Mouse (Mus musculus) heart, embryonic 11.5 days (tissue): ENCODE results near the gene Rpgrip1. TPM values are rescaled to one million over a fixed set of nuclear protein-coding genes. Genes with fewer than 3 reads are reported as not detected.

ENCODE experiments used
- ATAC-seq: fragments of 200-750 bp; cut with Nextera tagmentation; replicated peaks from 2 replicates; pipeline ENCODE4 v1.8.0; 2017; ENCODE audit warnings: moderate library complexity; ENCODE audit not compliant: insufficient number of reproducible peaks, low FRiP score, low TSS enrichment
- H3K27ac ChIP-seq: fragments of 300-500 bp; sonication (generic); 2 replicates; pipeline ENCODE4 v1.5.1; 2014; ENCODE audit warnings: mild to moderate bottlenecking, low read depth, low read length
- H3K27me3 ChIP-seq: fragments of 300-500 bp; sonication (generic); 2 replicates; pipeline ENCODE4 v1.6.1; 2014; ENCODE audit warnings: mild to moderate bottlenecking, low read length, mixed read lengths; ENCODE audit not compliant: control insufficient read depth, insufficient read depth
- H3K36me3 ChIP-seq: fragments of 300-500 bp; sonication (generic); 2 replicates; pipeline ENCODE4 v1.6.1; 2014; ENCODE audit warnings: mild to moderate bottlenecking, low read length, moderate library complexity, mixed read lengths; ENCODE audit not compliant: control insufficient read depth, insufficient read depth
- H3K4me1 ChIP-seq: fragments of 300-500 bp; sonication (generic); 2 replicates; pipeline ENCODE4 v1.6.1; 2014; ENCODE audit warnings: low read length; ENCODE audit not compliant: control insufficient read depth, insufficient read depth
- H3K4me2 ChIP-seq: fragments of 300-500 bp; sonication (generic); 2 replicates; pipeline ENCODE4 v1.6.1; 2014; ENCODE audit warnings: mild to moderate bottlenecking, moderate library complexity
- H3K4me3 ChIP-seq: fragments of 300-500 bp; sonication (generic); 2 replicates; pipeline ENCODE4 v1.5.1; 2014; ENCODE audit warnings: low read depth, low read length
- H3K9ac ChIP-seq: fragments of 300-500 bp; sonication (generic); 2 replicates; pipeline ENCODE4 v1.6.1; 2014; ENCODE audit warnings: mild to moderate bottlenecking, low read depth, low read length, moderate library complexity
- H3K9me3 ChIP-seq: fragments of 300-500 bp; sonication (generic); replicated peaks from 2 replicates; pipeline ENCODE4 v1.6.1; 2016; ENCODE audit warnings: low read length; ENCODE audit not compliant: control insufficient read depth
- WGBS: fragments of 180-500 bp; shearing (Covaris S2); extraction: QIAGEN DNeasy Blood & Tissue Kit; methylation state at CpG from one replicate; pipeline ENCODE4 v1.1.7; 2014; ENCODE audit not compliant: insufficient replicate concordance; 5-methylcytosine and 5-hydroxymethylcytosine counted together
- polyA plus RNA-seq: library from polyadenylated mRNA; unstranded; fragments of >200 nt; fragmentation: Nextera tagmentation; extraction: Ambion mirVana; gene quantifications from 2 replicates; pipeline ENCODE4 v1.2.1, GENCODE M21; 2014

The Rpgrip1 gene
- polyA plus RNA-seq, 1 experiment from 2014 or later: 46.5 TPM

GRCm38 (mm10) chr14:52155008-52155407 lies 44.5 kb downstream of the Rpgrip1 start:
- Histone ChIP-seq H3K9me3 (no peaks in the 10 kb centered on the region), H3K9ac (no peak overlapping the region), H3K36me3 (peaks cover 13% of the 10 kb centered on the region), H3K27me3 (no peaks in the 10 kb centered on the region), H3K4me2 (no peak overlapping the region), H3K4me3 (no peak overlapping the region), H3K4me1 (no peaks in the 10 kb centered on the region), H3K27ac (no peak overlapping the region)
- 82% methylated on average over 2 of the region's 2 CpGs for WGBS
- no peak for ATAC-seq

- no peak overlapping the region for H3K9ac ChIP-seq
- H3K4me2 ChIP-seq: no peak overlapping the region
- no peak for ATAC-seq
- no peak overlapping the region for H3K4me3 ChIP-seq
- H3K4me1 ChIP-seq: no peaks in the 10 kb centered on the region
- peaks cover 40% of the 10 kb centered on the region for H3K36me3 ChIP-seq
- WGBS: 74% methylated on average over 6 of the region's 6 CpGs
- H3K27me3 ChIP-seq: no peaks in the 10 kb centered on the region
- H3K27ac ChIP-seq: no peak overlapping the region
- H3K9me3 ChIP-seq: no peaks in the 10 kb centered on the region
Measured at GRCm38 (mm10) chr14:52160911-52161310, 50.4 kb downstream of the Rpgrip1 start.

- H3K9ac ChIP-seq: no peak overlapping the region
- no peak for ATAC-seq
- H3K27me3 ChIP-seq: no peaks in the 10 kb centered on the region
- H3K27ac ChIP-seq: no peak overlapping the region
- H3K4me1 ChIP-seq: no peaks in the 10 kb centered on the region
- H3K4me2 ChIP-seq: no peak overlapping the region
- H3K4me3 ChIP-seq: no peak overlapping the region
- H3K36me3 ChIP-seq: peaks cover 28% of the 10 kb centered on the region
- WGBS: 89% methylated on average over 2 of the region's 2 CpGs
- no peaks in the 10 kb centered on the region for H3K9me3 ChIP-seq
Measured at GRCm38 (mm10) chr14:52166571-52166970, 56.1 kb downstream of the Rpgrip1 start.

- H3K27ac ChIP-seq: no peak overlapping the region
- no peak overlapping the region for H3K4me3 ChIP-seq
- peaks cover 3% of the 10 kb centered on the region; the same call in 1 of the 2 replicates for H3K4me1 ChIP-seq
- H3K36me3 ChIP-seq: no peaks in the 10 kb centered on the region
- no peak for ATAC-seq
- H3K9ac ChIP-seq: no peak overlapping the region
- H3K9me3 ChIP-seq: no peaks in the 10 kb centered on the region
- WGBS: 86% methylated on average over 1 of the region's 1 CpGs
- H3K27me3 ChIP-seq: no peaks in the 10 kb centered on the region
- H3K4me2 ChIP-seq: no peak overlapping the region
Measured at GRCm38 (mm10) chr14:52188788-52189187, 78.3 kb downstream of the Rpgrip1 start.

GRCm38 (mm10) chr14:52189519-52189918 lies 79.0 kb downstream of the Rpgrip1 start:
- no peak overlapping the region for H3K9ac ChIP-seq
- 79% methylated on average over 2 of the region's 2 CpGs for WGBS
- H3K4me1 ChIP-seq: peaks cover 3% of the 10 kb centered on the region; the same call in 1 of the 2 replicates
- H3K27me3 ChIP-seq: no peaks in the 10 kb centered on the region
- H3K36me3 ChIP-seq: no peaks in the 10 kb centered on the region
- H3K4me3 ChIP-seq: no peak overlapping the region
- no peak overlapping the region for H3K27ac ChIP-seq
- no peaks in the 10 kb centered on the region for H3K9me3 ChIP-seq
- no peak overlapping the region for H3K4me2 ChIP-seq
- ATAC-seq: no peak

GRCm38 (mm10) chr14:52190740-52191359 lies 80.3 kb downstream of the Rpgrip1 start:
- Histone ChIP-seq H3K9me3 (no peaks in the 10 kb centered on the region), H3K36me3 (no peaks in the 10 kb centered on the region), H3K9ac (no peak overlapping the region), H3K4me1 (peaks cover 3% of the 10 kb centered on the region; the same call in 1 of the 2 replicates), H3K4me3 (no peak overlapping the region), H3K27ac (no peak overlapping the region), H3K4me2 (no peak overlapping the region), H3K27me3 (no peaks in the 10 kb centered on the region)
- ATAC-seq: no peak

GRCm38 (mm10) chr14:52195691-52196090 lies 85.2 kb downstream of the Rpgrip1 start:
- Histone ChIP-seq H3K9ac (no peak overlapping the region), H3K4me3 (peak overlapping the region; percentile 100), H3K4me2 (peak overlapping the region; percentile 84), H3K4me1 (peaks cover 3% of the 10 kb centered on the region; the same call in 1 of the 2 replicates), H3K9me3 (no peaks in the 10 kb centered on the region), H3K27ac (no peak overlapping the region), H3K27me3 (no peaks in the 10 kb centered on the region), H3K36me3 (peaks cover 10% of the 10 kb centered on the region; the same call in 1 of the 2 replicates)
- 10% methylated on average over 3 of the region's 3 CpGs for WGBS
- ATAC-seq: no peak

GRCm38 (mm10) chr14:52196230-52197155 lies 86.0 kb downstream of the Rpgrip1 start:
- Histone ChIP-seq H3K27ac (peak overlapping the region; percentile 99), H3K4me1 (no peaks in the 10 kb centered on the region), H3K4me2 (peak overlapping the region; percentile 84), H3K36me3 (peaks cover 12% of the 10 kb centered on the region; the same call in 1 of the 2 replicates), H3K27me3 (no peaks in the 10 kb centered on the region), H3K9me3 (no peaks in the 10 kb centered on the region), H3K4me3 (peak overlapping the region; percentile 100), H3K9ac (peak overlapping the region; percentile 98)
- WGBS: 1% methylated on average over 58 of the region's 59 CpGs
- ATAC-seq: peak; percentile 37; the same call in 1 of the 2 replicates
